Mouse (Mus musculus) left cerebral cortex, adult 6 months (tissue): ENCODE results near the gene Cacng1. TPM values are rescaled to one million over a fixed set of nuclear protein-coding genes. Genes with fewer than 3 reads are reported as not detected.

Source experiments
- long read RNA-seq, 2 experiments: library from polyadenylated mRNA; unstranded; transcript quantifications; one replicate each; pipeline ENCODE4 v2.0.0; 2019 to 2020
- polyA plus RNA-seq: library from polyadenylated mRNA; unstranded; fragments of <200 nt; fragmentation: Nextera tagmentation; gene quantifications from 2 replicates; pipeline ENCODE4 v1.2.3, GENCODE M21; 2021

The Cacng1 gene
- polyA plus RNA-seq, result 0.16 and 0.40 TPM in 2 replicates
- long read RNA-seq, experiment 1, result 0 reads
- long read RNA-seq, experiment 2, result 0 reads

GRCm38 (mm10) chr11:107716332-107716938 is at the start of gene Cacng1:
Cacng1 (minus strand) TSS chr11:107716522.

Other genes with a start within 250 kb of the Cacng1 start
- 21.3 and 25.2 TPM in 2 replicates for gene Pitpnc1, start 245.8 kb downstream of the Cacng1 start, polyA plus RNA-seq
- 118 and 132 TPM in 2 replicates for gene Psmd12, start 237.0 kb downstream of the Cacng1 start, polyA plus RNA-seq
- 9.9 and 10.8 TPM in 2 replicates for gene Helz, start 168.6 kb downstream of the Cacng1 start, polyA plus RNA-seq
- 6.3 and 7.0 TPM in 2 replicates for gene Cacng4, start 78.0 kb upstream of the Cacng1 start, polyA plus RNA-seq
- 4.1 and 5.4 TPM in 2 replicates for gene Cacng5, start 198.5 kb upstream of the Cacng1 start, polyA plus RNA-seq